11 mouse cellular contexts compared by ENCODE assay signal in genomic region chr7:98483268-98483607, GRCm38 (mm10). TPM values are rescaled to one million over a fixed set of nuclear protein-coding genes. Genes with fewer than 3 reads are reported as not detected.
DNase-seq lines count a peak whose midpoint lies in the region; ATAC-seq and TF ChIP-seq lines count a peak whose summit lies in the region.
"Had no signal": no experiment of that assay in that cellular context is flagged by ENCODE, and none has a peak within 500 bp of the region (broad histone marks: within the 10 kb centered on the region; RNA-seq: fewer than 3 reads in every experiment).

No protein-coding gene starts in this region.

- peak overlapping the region; percentile 50; the same call in 1 of the 2 replicates for H3K9ac ChIP-seq in kidney, embryonic 16.5 days (replicated peaks; ENCODE audit: low read length)
- H3K9ac ChIP-seq in MEL (ENCODE audit: control insufficient read depth, low read depth, low read length, poor library complexity, severe bottlenecking) = no peak overlapping the region
- H3K9ac ChIP-seq: neural tube, embryonic 12.5 days had no signal

- H3K27me3 ChIP-seq in kidney, embryonic 16.5 days (ENCODE audit: insufficient read depth, low read length) = peaks cover 12% of the 10 kb centered on the region
- H3K27me3 ChIP-seq in MEL (ENCODE audit: control insufficient read depth in 1 of 2, insufficient read depth in 2 of 2, low read length in 2 of 2) = no peaks in the 10 kb centered on the region
- H3K27me3 ChIP-seq in limb, embryonic 10.5 days (ENCODE audit: low read depth, poor library complexity, severe bottlenecking) = peaks cover 54% of the 10 kb centered on the region
- H3K27me3 ChIP-seq: neural tube, embryonic 12.5 days had no signal

- no peaks in the 10 kb centered on the region for H3K79me2 ChIP-seq in MEL (ENCODE audit: control insufficient read depth, insufficient read depth, low read length, poor library complexity)

- no peak overlapping the region for H3K4me3 ChIP-seq in kidney, embryonic 16.5 days (ENCODE audit: low read length)
- H3K4me3 ChIP-seq in MEL (ENCODE audit: control insufficient read depth in 1 of 2, insufficient read depth in 1 of 2, low read depth in 2 of 2, low read length in 2 of 2) = no peak overlapping the region
- H3K4me3 ChIP-seq in bone marrow, adult 2 months (replicated peaks; ENCODE audit: control insufficient read depth, low read depth, low read length) = no peak overlapping the region
- no peak overlapping the region for H3K4me3 ChIP-seq in limb, embryonic 10.5 days
- H3K4me3 ChIP-seq: neural tube, embryonic 12.5 days had no signal

- TF ChIP-seq EP300 in MEL (IDR thresholded peaks at IDR 0.05; ENCODE audit: low read depth in 1 of 2, low read length in 2 of 2) = no peak

- no peaks in the 10 kb centered on the region for H3K36me3 ChIP-seq in kidney, embryonic 16.5 days (ENCODE audit: insufficient read depth, low read length)
- no peaks in the 10 kb centered on the region for H3K36me3 ChIP-seq in MEL (ENCODE audit: control insufficient read depth in 1 of 2, insufficient read depth in 2 of 2, low read length in 2 of 2)
- H3K36me3 ChIP-seq in limb, embryonic 10.5 days = no peaks in the 10 kb centered on the region
- H3K36me3 ChIP-seq: neural tube, embryonic 12.5 days had no signal

- no peak for DNase-seq in kidney, postnatal 14 days
- DNase-seq in MEL (ENCODE audit: low read depth, low spot score) = peak; percentile 44
- DNase-seq in limb, embryonic 10.5 days (ENCODE audit: low spot score) = no peak
- no peak for DNase-seq in cerebellum, postnatal 4 days (ENCODE audit: low spot score in 2 of 2)
- DNase-seq in ovary, postnatal 36 days (ENCODE audit: low spot score) = no peak

- peak overlapping the region; percentile 86 for H3K27ac ChIP-seq in kidney, embryonic 16.5 days (ENCODE audit: low read length)
- no peak overlapping the region for H3K27ac ChIP-seq in MEL (ENCODE audit: control insufficient read depth, low read depth, low read length)
- 0 out of 2 replicates have a peak overlapping the region, but pooled peaks have one; percentile 0 for H3K27ac ChIP-seq in bone marrow, adult 2 months (ENCODE audit: control insufficient read depth, insufficient read depth, low read depth, low read length, poor library complexity)
- peak overlapping the region; percentile 42; the same call in 1 of the 2 replicates for H3K27ac ChIP-seq in limb, embryonic 10.5 days
- H3K27ac ChIP-seq: neural tube, embryonic 12.5 days had no signal

- WGBS in kidney, embryonic 16.5 days = 36% methylated on average over 8 of the region's 8 CpGs
- 79% methylated on average over 8 of the region's 8 CpGs for WGBS in bone marrow, adult 2 months
- WGBS in limb, embryonic 10.5 days = 41% methylated on average over 8 of the region's 8 CpGs

- no peak for TF ChIP-seq CTCF in MEL (IDR thresholded peaks at IDR 0.05 in 2 of 3, conservative IDR thresholded peaks at IDR 0.05 in 1 of 3; ENCODE audit: control insufficient read depth in 1 of 3, insufficient read depth in 1 of 3, low read depth in 2 of 3, low read length in 3 of 3, poor library complexity in 1 of 3, severe bottlenecking in 1 of 3)
- TF ChIP-seq CTCF in bone marrow, adult 2 months (IDR thresholded peaks at IDR 0.05; ENCODE audit: control insufficient read depth, insufficient read depth, low read length) = no peak

- no peak for TF ChIP-seq POLR2A in MEL (IDR thresholded peaks at IDR 0.05; ENCODE audit: control insufficient read depth in 1 of 2, insufficient read depth in 1 of 2, low read depth in 1 of 2, low read length in 2 of 2, poor library complexity in 1 of 2)
- no peak for TF ChIP-seq POLR2A in bone marrow, adult 2 months (IDR thresholded peaks at IDR 0.05; ENCODE audit: borderline replicate concordance, control insufficient read depth, low read depth, low read length)

- ATAC-seq in kidney, embryonic 16.5 days (ENCODE audit: low FRiP score, low TSS enrichment) = no peak
- ATAC-seq in megakaryocyte progenitor cell, adult 5-6 weeks (replicated peaks; ENCODE audit: poor library complexity) = no peak

- no peak for TF ChIP-seq RAD21 in MEL (IDR thresholded peaks at IDR 0.05; ENCODE audit: low read depth, low read length)

- H3K9me3 ChIP-seq in kidney, embryonic 16.5 days (ENCODE audit: low read length) = no peaks in the 10 kb centered on the region
- H3K9me3 ChIP-seq in MEL (replicated peaks; ENCODE audit: insufficient read depth, low read length) = no peaks in the 10 kb centered on the region
- no peaks in the 10 kb centered on the region for H3K9me3 ChIP-seq in limb, embryonic 10.5 days (replicated peaks)
- H3K9me3 ChIP-seq: neural tube, embryonic 12.5 days had no signal

- peak overlapping the region; percentile 14; the same call in 1 of the 2 replicates for H3K4me2 ChIP-seq in kidney, embryonic 16.5 days (replicated peaks; ENCODE audit: low read depth, low read length)
- H3K4me2 ChIP-seq: neural tube, embryonic 12.5 days had no signal

- H3K4me1 ChIP-seq in kidney, embryonic 16.5 days (ENCODE audit: insufficient read depth, low read length) = peaks cover 38% of the 10 kb centered on the region
- H3K4me1 ChIP-seq in MEL (ENCODE audit: control insufficient read depth in 1 of 2, insufficient read depth in 2 of 2, low read length in 2 of 2) = no peaks in the 10 kb centered on the region
- peaks cover 4% of the 10 kb centered on the region; the same call in 1 of the 2 replicates for H3K4me1 ChIP-seq in bone marrow, adult 2 months (ENCODE audit: control insufficient read depth, insufficient read depth, low read length)
- H3K4me1 ChIP-seq in limb, embryonic 10.5 days = peaks cover 18% of the 10 kb centered on the region

TF ChIP-seq in MEL, 35 proteins besides CTCF, POLR2A, EP300 and RAD21:
- TF ChIP-seq ZNF384 (IDR thresholded peaks at IDR 0.05; ENCODE audit: low read depth, low read length) (no peak), ELF1 (IDR thresholded peaks at IDR 0.05; ENCODE audit: low read depth, low read length) (0 out of 2 replicates have a peak, but pooled peaks have one; percentile 12)

RNA-seq across cellular contexts. Expression of gene Lrrc32, which starts 5.8 kb away (rescaled TPM):
- 15.3 and 17.9 TPM in 2 replicates for polyA plus RNA-seq in kidney, embryonic 16.5 days (2015; fragmentation: Nextera tagmentation; extraction: Ambion mirVana)
- total RNA-seq in MEL (2012; rRNA removed) = not detected in 2 replicates
- not detected for polyA plus RNA-seq in MEL (2012; ENCODE audit: insufficient read depth in 1 of 2, insufficient read length in 2 of 2, low read depth in 1 of 2, low replicate concordance in 2 of 2, missing spikeins in 1 of 2)
- polyA plus RNA-seq in bone marrow, adult 2 months (2011; ENCODE audit: insufficient read depth, insufficient read length, low replicate concordance, missing spikeins) = 5.9 and 24.3 TPM in 2 replicates
- polyA plus RNA-seq in limb, embryonic 10.5 days (2016; fragmentation: Nextera tagmentation; extraction: Ambion mirVana) = 2.8 and 3.6 TPM in 2 replicates
- 0.05 TPM in 1 of 2 replicates, not detected in the other for total RNA-seq in megakaryocyte progenitor cell, adult 5-6 weeks (2015)
- total RNA-seq in megakaryocyte progenitor cell, adult 5-6 weeks (2017) = 0.04 TPM in 1 of 2 replicates, not detected in the other

RNA-seq across cellular contexts. Expression of gene Gucy2d, which starts 43.0 kb away (rescaled TPM):
- polyA plus RNA-seq in kidney, embryonic 16.5 days (2015; fragmentation: Nextera tagmentation; extraction: Ambion mirVana) = 0.09 TPM in 1 of 2 replicates, not detected in the other
- total RNA-seq in MEL (2012; rRNA removed) = not detected in 2 replicates
- polyA plus RNA-seq in MEL (2012; ENCODE audit: insufficient read depth in 1 of 2, insufficient read length in 2 of 2, low read depth in 1 of 2, low replicate concordance in 2 of 2, missing spikeins in 1 of 2) = not detected
- not detected in 2 replicates for polyA plus RNA-seq in bone marrow, adult 2 months (2011; ENCODE audit: insufficient read depth, insufficient read length, low replicate concordance, missing spikeins)
- 0.05 TPM in 1 of 2 replicates, not detected in the other for polyA plus RNA-seq in limb, embryonic 10.5 days (2016; fragmentation: Nextera tagmentation; extraction: Ambion mirVana)
- not detected in 2 replicates for total RNA-seq in megakaryocyte progenitor cell, adult 5-6 weeks (2015)
- total RNA-seq in megakaryocyte progenitor cell, adult 5-6 weeks (2017) = not detected in 2 replicates
- polyA plus RNA-seq: frontal cortex, adult 2 months; liver, embryonic 16.5 days; neural tube, embryonic 12.5 days had no signal
